Comparison of ENCODE assay signal across 9 mouse cellular contexts in the genomic region with DNA sequence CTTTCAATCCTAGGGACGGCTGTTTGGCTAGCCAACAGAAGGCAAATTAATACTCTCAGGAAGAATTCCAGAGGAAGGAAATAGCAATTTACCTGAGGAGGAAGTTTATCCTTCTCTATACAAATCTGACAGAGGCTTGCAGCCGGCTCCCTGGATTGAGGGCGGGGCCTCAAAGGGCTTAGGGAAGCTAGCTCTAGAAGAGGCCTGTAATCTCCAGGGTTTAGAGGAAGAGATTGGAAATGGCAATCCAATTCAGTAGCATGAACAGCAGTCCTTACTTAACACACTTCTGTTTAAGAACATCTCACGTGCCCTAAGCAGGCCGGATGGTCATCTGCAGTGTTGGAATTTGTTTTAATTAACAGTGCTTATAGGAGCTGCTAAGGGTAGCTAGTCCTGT.
DNase-seq lines count a peak whose midpoint lies in the region; ATAC-seq and TF ChIP-seq lines count a peak whose summit lies in the region.
"Had no signal": no experiment of that assay in that cellular context is flagged by ENCODE, and none has a peak within 500 bp of the region (broad histone marks: within the 10 kb centered on the region; RNA-seq: fewer than 3 reads in every experiment).

No protein-coding gene starts in this region.

- DNase-seq in testis, postnatal 10 days (ENCODE audit: low spot score): peak; percentile 29
- DNase-seq in testis, postnatal 14 days (ENCODE audit: low spot score): no peak
- DNase-seq in forebrain, postnatal 0 days: no peak
- DNase-seq in stomach, postnatal 0 days (ENCODE audit: low spot score): no peak
- no peak for DNase-seq in layer of hippocampus, adult 9-11 months
- DNase-seq in frontal cortex, postnatal 14 days (ENCODE audit: low spot score in 2 of 2): no peak
- no peak for DNase-seq in c-Kit-positive CD71-positive TER-119-positive erythroid progenitor cells, embryonic 14.5 days (ENCODE audit: low spot score)

- 0 out of 2 replicates have a peak, but pooled peaks cover 4% of the 10 kb centered on the region for H3K9me3 ChIP-seq in forebrain, postnatal 0 days (ENCODE audit: low read length)
- no peaks in the 10 kb centered on the region for H3K9me3 ChIP-seq in liver, embryonic 12.5 days (replicated peaks)
- H3K9me3 ChIP-seq in stomach, postnatal 0 days (ENCODE audit: control insufficient read depth, low read length): 0 out of 2 replicates have a peak, but pooled peaks cover 3% of the 10 kb centered on the region

- ATAC-seq in forebrain, postnatal 0 days: no peak
- ATAC-seq in liver, embryonic 12.5 days: no peak
- ATAC-seq in stomach, postnatal 0 days (ENCODE audit: low FRiP score, low TSS enrichment): no peak

- H3K4me2 ChIP-seq in forebrain, postnatal 0 days (ENCODE audit: low read depth): peak overlapping the region; percentile 75
- H3K4me2 ChIP-seq in liver, embryonic 12.5 days: peak overlapping the region; percentile 56
- peak overlapping the region; percentile 63 for H3K4me2 ChIP-seq in stomach, postnatal 0 days (replicated peaks; ENCODE audit: low read depth)

- H3K4me3 ChIP-seq in forebrain, postnatal 0 days (ENCODE audit: low read depth, low read length): peak overlapping the region; percentile 42
- no peak overlapping the region for H3K4me3 ChIP-seq in liver, embryonic 12.5 days
- H3K4me3 ChIP-seq in stomach, postnatal 0 days (ENCODE audit: low read depth, low read length): peak overlapping the region; percentile 35; the same call in 1 of the 2 replicates
- H3K4me3 ChIP-seq: megakaryocyte, embryonic 14.5 days had no signal

- no peak overlapping the region for H3K9ac ChIP-seq in forebrain, postnatal 0 days
- no peak overlapping the region for H3K9ac ChIP-seq in liver, embryonic 12.5 days
- H3K9ac ChIP-seq in stomach, postnatal 0 days (ENCODE audit: low read length): no peak overlapping the region

- WGBS in forebrain, postnatal 0 days: 30% methylated on average over 5 of the region's 5 CpGs
- WGBS in liver, embryonic 12.5 days (ENCODE audit: insufficient replicate concordance): 33% methylated on average over 5 of the region's 5 CpGs
- 26% methylated on average over 5 of the region's 5 CpGs for WGBS in stomach, postnatal 0 days

- no peak for TF ChIP-seq EP300 in stomach, postnatal 0 days (optimal IDR thresholded peaks at IDR 0.05)

- H3K27ac ChIP-seq in forebrain, postnatal 0 days (ENCODE audit: low read depth, low read length): no peak overlapping the region; the same call in 1 of the 2 replicates
- H3K27ac ChIP-seq in liver, embryonic 12.5 days: no peak overlapping the region
- no peak overlapping the region for H3K27ac ChIP-seq in stomach, postnatal 0 days (replicated peaks)

- H3K36me3 ChIP-seq in forebrain, postnatal 0 days (ENCODE audit: insufficient read depth): no peaks in the 10 kb centered on the region
- no peaks in the 10 kb centered on the region for H3K36me3 ChIP-seq in liver, embryonic 12.5 days
- H3K36me3 ChIP-seq in stomach, postnatal 0 days (ENCODE audit: control insufficient read depth, insufficient read depth, low read length): no peaks in the 10 kb centered on the region

- peaks cover 6% of the 10 kb centered on the region for H3K4me1 ChIP-seq in forebrain, postnatal 0 days (ENCODE audit: insufficient read depth)
- no peaks in the 10 kb centered on the region for H3K4me1 ChIP-seq in liver, embryonic 12.5 days
- H3K4me1 ChIP-seq in stomach, postnatal 0 days (replicated peaks; ENCODE audit: control insufficient read depth, insufficient read depth): no peaks in the 10 kb centered on the region
- H3K4me1 ChIP-seq: megakaryocyte, embryonic 14.5 days had no signal

- no peak for TF ChIP-seq CTCF in forebrain, postnatal 0 days (IDR thresholded peaks at IDR 0.05; ENCODE audit: low read depth)
- TF ChIP-seq CTCF in stomach, postnatal 0 days (IDR thresholded peaks at IDR 0.05; ENCODE audit: low read depth): no peak

- H3K27me3 ChIP-seq in forebrain, postnatal 0 days (ENCODE audit: insufficient read depth, low read length): no peaks in the 10 kb centered on the region
- H3K27me3 ChIP-seq in liver, embryonic 12.5 days (replicated peaks): peaks cover 23% of the 10 kb centered on the region
- H3K27me3 ChIP-seq in stomach, postnatal 0 days (ENCODE audit: control insufficient read depth, insufficient read depth, low read length): no peaks in the 10 kb centered on the region
